Mouse (Mus musculus) lung, embryonic 15.5 days (tissue): ENCODE data around the gene Sass6. TPM values are rescaled to one million over a fixed set of nuclear protein-coding genes. Genes with fewer than 3 reads are reported as not detected.

Experiments
- ATAC-seq: fragments of 200-750 bp; cut with Nextera tagmentation; 2 replicates; pipeline ENCODE4 v1.8.0; 2017; ENCODE audit warnings: moderate number of reproducible peaks, borderline replicate concordance; ENCODE audit not compliant: low FRiP score, low TSS enrichment; ENCODE audit errors: extremely low read depth
- H3K27ac ChIP-seq: fragments of 300-500 bp; sonication (generic); 2 replicates; pipeline ENCODE4 v1.5.1; 2015; ENCODE audit warnings: moderate library complexity, mild to moderate bottlenecking, inconsistent platforms
- H3K27me3 ChIP-seq: fragments of 300-500 bp; sonication (generic); 2 replicates; pipeline ENCODE4 v1.6.1; 2015; ENCODE audit warnings: inconsistent platforms
- H3K36me3 ChIP-seq: fragments of 300-500 bp; sonication (generic); 2 replicates; pipeline ENCODE4 v1.6.1; 2015; ENCODE audit warnings: inconsistent platforms
- H3K4me1 ChIP-seq: fragments of 300-500 bp; sonication (generic); 2 replicates; pipeline ENCODE4 v1.6.1; 2015; ENCODE audit warnings: inconsistent platforms
- H3K4me2 ChIP-seq: fragments of 300-500 bp; sonication (generic); 2 replicates; pipeline ENCODE4 v1.6.1; 2015; ENCODE audit warnings: inconsistent platforms, mild to moderate bottlenecking, moderate library complexity
- H3K4me3 ChIP-seq: fragments of 300-500 bp; sonication (generic); 2 replicates; pipeline ENCODE4 v1.5.1; 2015; ENCODE audit warnings: mild to moderate bottlenecking, inconsistent platforms
- H3K9ac ChIP-seq: fragments of 300-500 bp; sonication (generic); 2 replicates; pipeline ENCODE4 v1.6.1; 2015; ENCODE audit warnings: inconsistent platforms
- H3K9me3 ChIP-seq: fragments of 300-500 bp; sonication (generic); 2 replicates; pipeline ENCODE4 v1.6.1; 2016; ENCODE audit warnings: inconsistent platforms
- WGBS: fragments of 180-500 bp; shearing (Covaris S2); methylation state at CpG from one replicate; pipeline ENCODE4 v1.1.7; 2015; 5-methylcytosine and 5-hydroxymethylcytosine counted together
- polyA plus RNA-seq: library from polyadenylated mRNA; unstranded; fragments of >200 nt; fragmentation: Nextera tagmentation; extraction: Ambion mirVana; gene quantifications from 2 replicates; pipeline ENCODE4 v1.2.1, GENCODE M21; 2015

Sass6 gene
- polyA plus RNA-seq, 1 experiment from 2014 or later: 26.0 TPM

GRCm38 (mm10) chr3:116599705-116600104 lies 4.9 kb downstream of the Sass6 start:
- 79% methylated on average over 2 of the region's 2 CpGs for WGBS
- no peaks in the 10 kb centered on the region for H3K36me3 ChIP-seq
- H3K4me1 ChIP-seq: 0 out of 2 replicates have a peak, but pooled peaks cover 6% of the 10 kb centered on the region
- ATAC-seq: no peak
- no peak overlapping the region for H3K27ac ChIP-seq
- no peak overlapping the region for H3K4me3 ChIP-seq
- H3K4me2 ChIP-seq: no peak overlapping the region
- no peaks in the 10 kb centered on the region for H3K9me3 ChIP-seq
- no peak overlapping the region for H3K9ac ChIP-seq
- H3K27me3 ChIP-seq: no peaks in the 10 kb centered on the region

- WGBS: 81% methylated on average over 5 of the region's 5 CpGs
- Histone ChIP-seq H3K36me3 (no peaks in the 10 kb centered on the region), H3K9me3 (no peaks in the 10 kb centered on the region), H3K27me3 (no peaks in the 10 kb centered on the region), H3K9ac (no peak overlapping the region), H3K4me2 (no peak overlapping the region), H3K4me3 (no peak overlapping the region), H3K4me1 (0 out of 2 replicates have a peak, but pooled peaks cover under 1% of the 10 kb centered on the region), H3K27ac (no peak overlapping the region)
- ATAC-seq: no peak
Measured at GRCm38 (mm10) chr3:116601005-116601404, 6.2 kb downstream of the Sass6 start.

GRCm38 (mm10) chr3:116601781-116602180 lies 7.0 kb downstream of the Sass6 start:
- Histone ChIP-seq H3K36me3 (no peaks in the 10 kb centered on the region), H3K4me3 (no peak overlapping the region), H3K27ac (no peak overlapping the region), H3K4me1 (no peaks in the 10 kb centered on the region), H3K9me3 (no peaks in the 10 kb centered on the region), H3K9ac (no peak overlapping the region), H3K27me3 (no peaks in the 10 kb centered on the region), H3K4me2 (no peak overlapping the region)
- no peak for ATAC-seq
- 84% methylated on average over 5 of the region's 5 CpGs for WGBS

GRCm38 (mm10) chr3:116604570-116604969 lies 9.8 kb downstream of the Sass6 start:
- Histone ChIP-seq H3K4me3 (no peak overlapping the region), H3K9me3 (no peaks in the 10 kb centered on the region), H3K4me1 (no peaks in the 10 kb centered on the region), H3K27me3 (no peaks in the 10 kb centered on the region), H3K4me2 (no peak overlapping the region), H3K27ac (no peak overlapping the region), H3K9ac (no peak overlapping the region), H3K36me3 (peaks cover 10% of the 10 kb centered on the region)
- ATAC-seq: no peak
- WGBS: 79% methylated on average over 9 of the region's 9 CpGs

GRCm38 (mm10) chr3:116614295-116614892 lies 19.6 kb downstream of the Sass6 start, which contains the start of gene Trmt13:
Gene Trmt13, minus strand, starts transcription at chr3:116614587.
- Histone ChIP-seq H3K4me3 (no peak within 1 kb of the TSS), H3K4me2 (no peak within 1 kb of the TSS), H3K4me1 (no peaks in the 10 kb centered on the region), H3K27ac (no peak within 1 kb of the TSS), H3K9me3 (no peaks in the 10 kb centered on the region), H3K27me3 (no peaks in the 10 kb centered on the region), H3K9ac (no peak within 1 kb of the TSS), H3K36me3 (peaks cover 25% of the 10 kb centered on the region)
- 46% methylated on average over 10 of the region's 10 CpGs for WGBS
- peak; percentile 46; the same call in 1 of the 2 replicates for ATAC-seq

GRCm38 (mm10) chr3:116615318-116616068 lies 20.7 kb downstream of the Sass6 start:
- H3K4me2 ChIP-seq: no peak overlapping the region

GRCm38 (mm10) chr3:116618855-116619254 lies 24.1 kb downstream of the Sass6 start:
- no peak overlapping the region for H3K9ac ChIP-seq
- 68% methylated on average over 6 of the region's 6 CpGs for WGBS
- ATAC-seq: no peak
- H3K4me1 ChIP-seq: no peaks in the 10 kb centered on the region
- H3K36me3 ChIP-seq: peaks cover 37% of the 10 kb centered on the region
- no peaks in the 10 kb centered on the region for H3K27me3 ChIP-seq
- H3K27ac ChIP-seq: no peak overlapping the region
- H3K9me3 ChIP-seq: no peaks in the 10 kb centered on the region
- no peak overlapping the region for H3K4me2 ChIP-seq
- H3K4me3 ChIP-seq: no peak overlapping the region

More at GRCm38 (mm10) chr3:116615318-116616068, 20.7 kb downstream of the Sass6 start:
- Histone ChIP-seq H3K9ac (no peak overlapping the region), H3K4me3 (no peak overlapping the region), H3K27ac (no peak overlapping the region), H3K27me3 (no peaks in the 10 kb centered on the region), H3K9me3 (no peaks in the 10 kb centered on the region), H3K36me3 (peaks cover 25% of the 10 kb centered on the region; the same call in 1 of the 2 replicates), H3K4me1 (no peaks in the 10 kb centered on the region)
- 82% methylated on average over 8 of the region's 8 CpGs for WGBS
- ATAC-seq: no peak

GRCm38 (mm10) chr3:116620636-116621370 lies 26.0 kb downstream of the Sass6 start:
- Histone ChIP-seq H3K27me3 (no peaks in the 10 kb centered on the region), H3K4me3 (no peak overlapping the region), H3K36me3 (peaks cover 33% of the 10 kb centered on the region), H3K9me3 (no peaks in the 10 kb centered on the region), H3K9ac (no peak overlapping the region), H3K4me1 (no peaks in the 10 kb centered on the region), H3K27ac (no peak overlapping the region), H3K4me2 (no peak overlapping the region)
- ATAC-seq: no peak
- 86% methylated on average over 7 of the region's 7 CpGs for WGBS

GRCm38 (mm10) chr3:116622641-116623040 lies 27.9 kb downstream of the Sass6 start:
- Histone ChIP-seq H3K36me3 (peaks cover 28% of the 10 kb centered on the region), H3K27me3 (no peaks in the 10 kb centered on the region), H3K4me1 (no peaks in the 10 kb centered on the region), H3K9me3 (no peaks in the 10 kb centered on the region), H3K27ac (no peak overlapping the region), H3K9ac (no peak overlapping the region), H3K4me3 (no peak overlapping the region), H3K4me2 (no peak overlapping the region)
- 91% methylated on average over 7 of the region's 7 CpGs for WGBS
- no peak for ATAC-seq

GRCm38 (mm10) chr3:116631459-116631858 lies 36.7 kb downstream of the Sass6 start:
- Histone ChIP-seq H3K27me3 (no peaks in the 10 kb centered on the region), H3K36me3 (peaks cover 54% of the 10 kb centered on the region), H3K9ac (no peak overlapping the region), H3K4me3 (no peak overlapping the region), H3K9me3 (no peaks in the 10 kb centered on the region), H3K27ac (no peak overlapping the region), H3K4me1 (no peaks in the 10 kb centered on the region), H3K4me2 (no peak overlapping the region)
- 81% methylated on average over 1 of the region's 1 CpGs for whole genome bisulfite sequencing
- no peak for ATAC-seq

GRCm38 (mm10) chr3:116632971-116633370 lies 38.2 kb downstream of the Sass6 start:
- H3K27ac ChIP-seq: no peak overlapping the region
- no peak overlapping the region for H3K9ac ChIP-seq
- ATAC-seq: no peak
- H3K4me3 ChIP-seq: no peak overlapping the region
- 75% methylated on average over 3 of the region's 3 CpGs for WGBS
- H3K4me1 ChIP-seq: no peaks in the 10 kb centered on the region
- no peaks in the 10 kb centered on the region for H3K27me3 ChIP-seq
- no peak overlapping the region for H3K4me2 ChIP-seq
- H3K9me3 ChIP-seq: no peaks in the 10 kb centered on the region
- peaks cover 64% of the 10 kb centered on the region for H3K36me3 ChIP-seq

GRCm38 (mm10) chr3:116634091-116634490 lies 39.3 kb downstream of the Sass6 start:
- Histone ChIP-seq H3K27me3 (no peaks in the 10 kb centered on the region), H3K36me3 (peaks cover 73% of the 10 kb centered on the region), H3K4me1 (no peaks in the 10 kb centered on the region), H3K9ac (no peak overlapping the region), H3K4me2 (no peak overlapping the region), H3K27ac (no peak overlapping the region), H3K4me3 (no peak overlapping the region), H3K9me3 (no peaks in the 10 kb centered on the region)
- WGBS: 94% methylated on average over 3 of the region's 3 CpGs
- ATAC-seq: no peak
